Mouse (Mus musculus) testis, postnatal 10 days (tissue): Measurements from ENCODE around the gene Rnf130.

Experiments
- DNase-seq: peaks from one replicate; pipeline ENCODE4 v3.0.0; 2021; ENCODE audit warnings: low spot score

Gene Rnf130

GRCm38 (mm10) chr11:50024445-50024832, 707 bp upstream of the Rnf130 start:
- no peak for DNase-seq

GRCm38 (mm10) chr11:50025721-50026520, 775 bp downstream of the Rnf130 start:
- DNase-seq = no peak

DNA sequence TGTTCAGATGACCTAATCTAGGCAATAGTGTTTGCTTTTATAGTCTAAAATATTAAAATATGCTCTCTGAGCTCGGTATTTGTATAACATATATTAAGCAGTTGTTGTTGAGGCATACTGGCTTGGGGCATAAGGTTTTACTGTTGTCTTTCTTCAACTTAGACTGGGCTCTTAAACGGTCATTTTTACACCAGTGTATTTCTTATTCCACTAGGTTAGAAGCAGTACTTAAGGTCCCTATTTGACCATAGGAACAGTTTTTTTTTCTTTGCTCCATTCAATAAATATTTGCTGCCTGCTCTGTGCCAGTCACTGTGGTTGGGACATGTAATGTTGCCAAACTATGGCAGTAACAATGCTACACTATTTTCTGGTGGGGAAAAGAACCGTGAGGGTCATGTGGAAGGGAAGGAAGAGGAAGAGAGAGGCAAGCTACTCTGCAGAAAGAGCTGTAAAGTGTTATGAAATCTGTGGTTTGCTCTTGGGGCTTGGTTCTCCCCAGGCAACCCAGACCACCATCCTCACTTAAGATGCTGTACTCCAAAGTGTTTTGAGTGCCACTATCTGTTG, 1.5 kb downstream of the Rnf130 start:
- no peak for DNase-seq

DNA sequence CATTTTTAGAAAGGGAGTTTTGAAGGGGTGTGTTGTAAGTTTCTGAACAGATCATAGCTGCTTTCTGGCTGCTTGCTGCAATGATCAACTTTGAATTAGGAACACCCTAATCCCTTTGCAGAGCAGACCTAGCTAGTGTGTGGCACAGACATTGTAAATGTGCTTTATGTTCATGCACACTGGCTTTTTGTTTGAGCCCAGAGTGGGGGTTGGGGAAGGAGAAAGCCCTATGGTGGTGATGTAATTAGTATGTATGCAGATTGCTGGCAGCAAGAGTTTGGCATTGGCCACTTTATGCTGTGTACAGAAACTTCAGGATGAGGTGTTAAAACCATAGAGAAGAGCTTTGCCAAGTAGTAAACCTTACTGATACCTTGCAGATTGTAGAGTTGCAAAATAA, 3.3 kb downstream of the Rnf130 start:
- no peak for DNase-seq

DNA sequence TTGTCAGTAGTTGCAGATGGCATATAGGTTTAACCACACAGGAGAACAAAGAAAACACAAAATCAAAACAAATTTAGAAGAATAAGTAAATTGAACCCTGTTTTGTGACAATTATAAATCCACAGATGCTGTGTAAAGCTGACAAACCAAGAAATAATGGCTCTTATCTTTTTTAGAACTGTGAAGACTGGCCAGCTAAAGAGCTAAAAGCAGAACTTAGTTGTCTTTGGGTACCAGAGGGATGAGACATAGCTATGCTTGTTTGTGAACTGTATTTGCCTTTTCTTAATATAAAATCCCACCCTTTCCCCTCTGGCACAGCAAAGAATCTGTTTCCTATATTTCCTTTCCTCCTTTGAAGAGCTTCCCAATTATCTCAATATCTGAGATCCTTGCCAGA, 9.0 kb downstream of the Rnf130 start:
- no peak for DNase-seq

DNA sequence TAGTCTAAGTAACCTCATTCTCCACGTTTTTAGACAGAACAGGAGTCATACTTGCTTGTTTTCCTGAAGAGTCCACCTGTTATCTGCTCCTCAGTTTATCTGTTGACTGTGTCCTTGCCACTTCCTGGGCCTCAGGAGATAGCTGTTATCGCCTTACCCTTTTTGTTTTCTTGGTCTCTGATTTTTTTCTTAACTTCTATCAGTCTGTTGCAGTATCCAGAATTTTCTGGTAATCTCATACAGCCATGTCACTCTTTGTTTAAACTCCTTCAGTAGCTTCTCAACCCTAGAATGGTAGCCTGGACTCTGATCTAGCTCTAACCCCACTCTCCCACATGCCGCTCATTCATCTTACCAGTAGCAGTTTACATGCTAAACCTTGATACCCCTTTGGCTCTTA, 10.6 kb downstream of the Rnf130 start:
- no peak for DNase-seq

GRCm38 (mm10) chr11:50036781-50037460, 11.8 kb downstream of the Rnf130 start:
- DNase-seq = no peak

DNA sequence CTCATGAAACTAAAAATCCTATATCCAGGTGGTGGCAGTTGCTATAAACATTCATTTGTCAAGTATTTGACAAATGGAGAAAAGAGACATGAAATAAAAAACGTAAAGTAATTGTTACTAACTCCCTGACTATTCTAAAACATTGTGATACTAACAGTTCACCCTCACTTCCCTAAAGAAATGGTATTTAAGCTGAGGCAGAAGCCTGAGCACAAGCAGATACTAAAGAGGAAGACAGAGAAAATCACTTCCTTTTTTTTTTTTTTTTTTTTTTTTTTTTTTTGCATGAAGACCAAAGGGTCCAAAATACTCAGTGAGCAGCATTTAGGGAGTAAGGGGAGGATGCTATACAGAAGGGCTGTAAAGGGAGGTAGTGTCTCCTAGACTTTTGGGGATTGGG, 13.6 kb downstream of the Rnf130 start:
- DNase-seq = no peak

GRCm38 (mm10) chr11:50041148-50041547, 16.0 kb downstream of the Rnf130 start:
- no peak for DNase-seq

DNA sequence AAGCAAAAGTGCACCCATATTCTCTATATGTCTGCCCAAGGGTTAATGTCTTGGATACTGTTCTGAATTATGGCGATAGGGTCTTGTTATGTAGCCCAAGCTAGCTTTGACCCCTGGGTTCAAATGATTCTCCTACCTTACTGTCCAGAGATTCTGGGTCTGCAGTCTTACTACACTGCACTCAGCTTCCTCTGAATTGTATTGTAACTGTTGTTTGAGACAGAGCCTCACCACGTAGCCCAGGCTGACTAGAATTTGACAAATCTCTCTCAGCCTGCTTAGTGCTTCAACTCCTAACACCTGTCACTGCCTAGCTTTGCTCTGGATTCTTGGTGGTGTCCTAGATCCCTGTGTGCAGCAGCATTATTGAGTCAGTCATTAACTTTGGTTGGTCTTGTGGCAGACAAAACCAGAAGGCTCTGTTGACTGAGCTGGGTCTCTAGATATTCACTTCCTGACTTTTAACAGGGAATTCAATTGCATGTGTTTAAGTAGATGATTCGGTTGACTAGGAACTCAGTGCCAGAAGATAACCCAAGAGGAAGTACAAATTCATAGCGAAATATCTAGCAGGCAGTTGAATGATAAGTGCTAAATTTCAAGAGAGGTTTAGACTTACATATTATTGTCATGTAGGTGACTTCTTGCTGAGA, 17.3 kb downstream of the Rnf130 start:
- DNase-seq = no peak

- no peak for DNase-seq
Observed at GRCm38 (mm10) chr11:50044454-50044853, 19.3 kb downstream of the Rnf130 start.

- no peak for DNase-seq
Observed at GRCm38 (mm10) chr11:50047610-50048009, 22.5 kb downstream of the Rnf130 start.

- DNase-seq = no peak
Observed at GRCm38 (mm10) chr11:50048115-50048514, 23.0 kb downstream of the Rnf130 start.

GRCm38 (mm10) chr11:50050392-50050791, 25.2 kb downstream of the Rnf130 start:
- DNase-seq = no peak

- DNase-seq = no peak
Observed at GRCm38 (mm10) chr11:50057713-50058112, 32.6 kb downstream of the Rnf130 start.

DNA sequence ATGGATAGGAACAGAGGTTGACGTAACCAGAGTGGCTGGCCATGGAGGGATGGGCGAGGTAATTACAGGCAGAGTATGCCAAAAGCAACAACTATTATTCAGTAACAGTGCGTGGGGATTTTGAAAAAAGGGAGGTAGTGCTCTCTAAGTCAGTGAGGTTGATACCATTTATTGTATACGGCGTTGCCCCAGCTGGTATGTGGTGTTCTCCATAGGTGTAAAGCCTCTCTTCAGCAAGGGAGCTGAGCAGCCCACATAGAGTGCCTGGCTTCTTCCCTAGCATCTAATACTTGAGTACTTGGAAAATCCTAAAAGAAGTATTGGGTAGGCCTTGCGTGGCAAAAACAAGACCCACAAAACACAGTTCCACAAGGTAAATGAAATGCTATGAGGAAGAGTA, 33.1 kb downstream of the Rnf130 start:
- no peak for DNase-seq

DNA sequence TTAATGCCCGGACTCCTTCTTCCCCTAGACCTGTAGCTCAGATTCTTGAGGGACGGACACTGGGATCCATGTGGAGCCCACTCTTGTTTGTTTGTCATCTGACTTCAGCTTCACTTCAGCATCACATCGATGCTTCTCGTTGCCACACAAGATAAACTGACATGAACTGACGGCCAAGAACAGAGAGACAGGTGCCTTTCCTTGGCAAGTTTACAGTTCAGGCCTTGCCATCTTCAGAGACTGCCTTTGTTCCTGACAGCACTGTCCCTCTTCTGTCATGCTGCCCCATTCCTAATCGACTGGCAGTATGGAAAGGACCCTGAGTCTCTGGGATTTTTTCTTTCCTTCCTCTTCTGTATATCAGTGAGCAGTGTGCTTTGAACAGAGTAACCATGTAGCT, 33.9 kb downstream of the Rnf130 start:
- DNase-seq = no peak

- DNase-seq = peak; percentile 42
Observed at GRCm38 (mm10) chr11:50062116-50062515, 37.0 kb downstream of the Rnf130 start.

GRCm38 (mm10) chr11:50066088-50066487, 40.9 kb downstream of the Rnf130 start:
- no peak for DNase-seq

GRCm38 (mm10) chr11:50073830-50074229, 48.7 kb downstream of the Rnf130 start:
- peak; percentile 61 for DNase-seq

DNA sequence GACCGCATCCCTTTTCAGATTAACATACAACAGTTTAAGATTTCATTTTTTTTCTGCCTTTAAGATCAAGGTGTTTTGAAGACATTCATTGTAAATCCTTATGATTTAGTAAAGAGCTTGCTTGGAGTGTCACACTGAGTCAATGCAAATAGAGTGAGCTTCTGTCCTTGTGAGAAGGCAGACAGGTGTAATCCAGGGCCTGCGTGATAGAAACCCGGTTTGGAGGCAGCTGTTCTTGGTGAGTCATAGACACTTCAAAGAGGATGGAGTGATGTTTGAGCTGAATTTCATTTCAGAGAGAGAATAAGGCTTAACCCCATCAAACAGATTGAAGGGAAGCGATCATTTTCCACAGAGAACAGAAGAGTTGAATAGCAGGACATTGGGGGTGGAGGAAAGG, 51.6 kb downstream of the Rnf130 start:
- no peak for DNase-seq

DNA sequence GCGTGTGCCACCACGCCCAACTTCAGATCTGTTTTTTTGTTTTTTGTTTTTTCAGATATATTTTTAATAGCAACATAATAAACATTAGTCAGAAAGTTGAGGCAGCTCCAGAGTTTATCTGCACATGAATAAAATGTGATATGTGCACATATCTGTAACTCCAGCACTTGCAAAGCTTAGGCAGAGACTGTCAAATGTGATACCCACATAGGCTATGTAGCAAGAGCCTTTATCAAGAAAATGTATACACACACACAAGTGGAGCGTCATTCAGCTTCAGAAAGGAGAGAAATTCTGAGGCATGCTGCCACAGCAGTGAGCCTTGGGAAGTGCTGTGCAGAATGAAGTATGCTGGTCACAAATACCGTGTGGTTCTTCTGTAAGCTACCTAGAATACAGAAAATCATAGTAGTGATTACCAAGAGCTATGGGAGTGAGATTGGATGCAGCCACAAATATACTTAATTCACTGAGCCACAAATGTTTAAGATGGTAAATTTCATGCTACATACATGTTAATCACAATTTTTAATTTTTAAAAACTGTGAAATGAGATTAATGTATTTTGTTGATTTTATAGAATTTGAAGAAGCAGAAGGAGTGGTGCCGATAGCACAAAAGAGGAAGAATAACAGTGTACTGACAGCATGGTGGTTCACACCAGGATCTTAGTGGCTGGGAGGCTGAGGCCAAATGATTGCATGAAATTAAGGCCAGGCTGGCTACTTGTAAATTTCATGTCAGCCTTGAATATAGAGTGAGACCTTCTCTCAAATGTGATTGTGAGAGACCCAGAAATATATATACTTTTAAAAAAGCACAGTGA, 56.4 kb downstream of the Rnf130 start:
- DNase-seq = no peak
